Comparison of ENCODE assay signal across 10 mouse cellular contexts in the genomic region with DNA sequence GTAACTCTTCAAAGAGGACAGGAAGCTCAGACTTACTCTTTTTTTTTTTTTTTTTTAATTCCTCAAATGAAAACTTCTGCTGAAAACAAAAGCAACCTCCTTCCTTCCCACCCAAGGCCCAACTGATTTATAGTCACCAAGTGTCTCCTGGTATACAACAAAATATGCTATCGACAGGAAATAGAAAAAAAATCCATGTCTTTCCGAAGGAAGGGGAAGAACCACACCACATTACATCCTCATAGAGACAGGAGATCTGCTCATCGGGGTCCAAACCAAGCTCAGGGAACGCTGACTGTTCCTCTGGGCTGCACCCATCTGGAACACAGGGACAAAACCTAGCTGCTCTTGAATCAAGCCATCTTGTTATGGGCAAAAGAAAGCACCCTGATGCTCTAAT. TPM values are rescaled to one million over a fixed set of nuclear protein-coding genes. Genes with fewer than 3 reads are reported as not detected.
A peak's percentile ranks its signal among the peaks of the same experiment; 100 is the strongest.
DNase-seq lines count a peak whose midpoint lies in the region; ATAC-seq and TF ChIP-seq lines count a peak whose summit lies in the region.
"Had no signal": no experiment of that assay in that cellular context is flagged by ENCODE, and none has a peak within 500 bp of the region (broad histone marks: within the 10 kb centered on the region; RNA-seq: fewer than 3 reads in every experiment).

No protein-coding gene starts in this region.

- WGBS in intestine, embryonic 14.5 days = 62% methylated on average over 4 of the region's 4 CpGs
- WGBS in intestine, postnatal 0 days = 71% methylated on average over 4 of the region's 4 CpGs
- WGBS in stomach, embryonic 16.5 days = 77% methylated on average over 4 of the region's 4 CpGs

- ATAC-seq in intestine, embryonic 14.5 days (replicated peaks; ENCODE audit: low FRiP score, low TSS enrichment, low read depth) = no peak
- no peak for ATAC-seq in intestine, postnatal 0 days
- ATAC-seq in stomach, embryonic 16.5 days (ENCODE audit: insufficient read depth, low FRiP score) = no peak
- ATAC-seq in CD4-positive, CD25-positive, alpha-beta regulatory T cell, adult 4 months = no peak

- no peak for DNase-seq in intestine, embryonic 14.5 days (ENCODE audit: low spot score)
- DNase-seq in testis, postnatal 10 days (ENCODE audit: low spot score) = no peak
- peak; percentile 31 to 61 for DNase-seq in kidney, adult 8-10 months
- DNase-seq in thymus, postnatal 10 days (ENCODE audit: low spot score in 2 of 2) = no peak

- H3K4me3 ChIP-seq in intestine, embryonic 14.5 days (ENCODE audit: low read depth, low read length) = no peak overlapping the region
- H3K4me3 ChIP-seq in intestine, postnatal 0 days (ENCODE audit: low read depth, low read length) = no peak overlapping the region
- no peak overlapping the region for H3K4me3 ChIP-seq in testis, adult 2 months (ENCODE audit: control insufficient read depth, low read depth, low read length)
- no peak overlapping the region for H3K4me3 ChIP-seq in stomach, embryonic 16.5 days (replicated peaks; ENCODE audit: low read length)
- H3K4me3 ChIP-seq: embryonic facial prominence, embryonic 13.5 days had no signal

- no peaks in the 10 kb centered on the region for H3K36me3 ChIP-seq in intestine, embryonic 14.5 days (ENCODE audit: control insufficient read depth, insufficient read depth, low read length)
- H3K36me3 ChIP-seq in intestine, postnatal 0 days (ENCODE audit: control insufficient read depth, insufficient read depth) = no peaks in the 10 kb centered on the region
- no peaks in the 10 kb centered on the region for H3K36me3 ChIP-seq in testis, adult 2 months (ENCODE audit: control insufficient read depth, insufficient read depth, low read length)
- H3K36me3 ChIP-seq in stomach, embryonic 16.5 days (ENCODE audit: control insufficient read depth, insufficient read depth, low read length) = no peaks in the 10 kb centered on the region

- no peak for TF ChIP-seq POLR2A in testis, adult 2 months (IDR thresholded peaks at IDR 0.05; ENCODE audit: control insufficient read depth, low read depth, low read length)

- H3K4me2 ChIP-seq in intestine, embryonic 14.5 days (ENCODE audit: low read length) = no peak overlapping the region
- no peak overlapping the region for H3K4me2 ChIP-seq in intestine, postnatal 0 days (replicated peaks; ENCODE audit: low read depth)
- H3K4me2 ChIP-seq in stomach, embryonic 16.5 days (ENCODE audit: low read depth, low read length) = no peak overlapping the region
- H3K4me2 ChIP-seq: embryonic facial prominence, embryonic 13.5 days had no signal

- H3K4me1 ChIP-seq in intestine, embryonic 14.5 days (replicated peaks; ENCODE audit: control insufficient read depth, insufficient read depth, low read length) = peaks cover 11% of the 10 kb centered on the region
- no peaks in the 10 kb centered on the region for H3K4me1 ChIP-seq in intestine, postnatal 0 days (replicated peaks; ENCODE audit: control insufficient read depth, insufficient read depth, low read length)
- no peaks in the 10 kb centered on the region; the same call in 1 of the 2 replicates for H3K4me1 ChIP-seq in testis, adult 2 months (ENCODE audit: control insufficient read depth, insufficient read depth, low read length)
- no peaks in the 10 kb centered on the region; the same call in 1 of the 2 replicates for H3K4me1 ChIP-seq in stomach, embryonic 16.5 days (ENCODE audit: control insufficient read depth, insufficient read depth, low read length)

- H3K27ac ChIP-seq in intestine, embryonic 14.5 days (ENCODE audit: low read depth) = peak overlapping the region; percentile 38; the same call in 1 of the 2 replicates
- no peak overlapping the region for H3K27ac ChIP-seq in intestine, postnatal 0 days (ENCODE audit: low read depth, low read length)
- H3K27ac ChIP-seq in testis, adult 2 months (ENCODE audit: control insufficient read depth, insufficient read depth, low read depth, low read length) = 0 out of 2 replicates have a peak overlapping the region, but pooled peaks have one; percentile 26
- H3K27ac ChIP-seq in stomach, embryonic 16.5 days (ENCODE audit: low read length) = peak overlapping the region; percentile 39
- H3K27ac ChIP-seq: embryonic facial prominence, embryonic 13.5 days; liver, embryonic 14.5 days had no signal

- no peak overlapping the region for H3K9ac ChIP-seq in intestine, embryonic 14.5 days (ENCODE audit: low read length)
- no peak overlapping the region for H3K9ac ChIP-seq in intestine, postnatal 0 days (ENCODE audit: low read depth, low read length)
- no peak overlapping the region for H3K9ac ChIP-seq in stomach, embryonic 16.5 days (ENCODE audit: low read length)
- H3K9ac ChIP-seq: embryonic facial prominence, embryonic 13.5 days; liver, embryonic 14.5 days had no signal

- H3K9me3 ChIP-seq in intestine, embryonic 14.5 days (ENCODE audit: control insufficient read depth, low read length) = 0 out of 2 replicates have a peak, but pooled peaks cover 3% of the 10 kb centered on the region
- H3K9me3 ChIP-seq in intestine, postnatal 0 days (ENCODE audit: control insufficient read depth) = no peaks in the 10 kb centered on the region
- no peaks in the 10 kb centered on the region for H3K9me3 ChIP-seq in stomach, embryonic 16.5 days (replicated peaks; ENCODE audit: control insufficient read depth, low read length)
- H3K9me3 ChIP-seq: embryonic facial prominence, embryonic 13.5 days had no signal

- TF ChIP-seq CTCF in intestine, postnatal 0 days (IDR thresholded peaks at IDR 0.05; ENCODE audit: low read depth) = no peak
- TF ChIP-seq CTCF in testis, adult 2 months (IDR thresholded peaks at IDR 0.05; ENCODE audit: control insufficient read depth, insufficient read depth, insufficient replicate concordance, low read depth, low read length) = no peak

- H3K27me3 ChIP-seq in intestine, embryonic 14.5 days (replicated peaks; ENCODE audit: control insufficient read depth, insufficient read depth, low read length) = no peaks in the 10 kb centered on the region
- H3K27me3 ChIP-seq in intestine, postnatal 0 days (replicated peaks; ENCODE audit: control insufficient read depth, insufficient read depth, low read length) = no peaks in the 10 kb centered on the region
- H3K27me3 ChIP-seq in testis, adult 2 months (ENCODE audit: control insufficient read depth, insufficient read depth, low read length) = no peaks in the 10 kb centered on the region
- no peaks in the 10 kb centered on the region for H3K27me3 ChIP-seq in stomach, embryonic 16.5 days (ENCODE audit: control insufficient read depth, insufficient read depth, low read length)
- H3K27me3 ChIP-seq: embryonic facial prominence, embryonic 13.5 days had no signal

RNA-seq across cellular contexts. Expression of a gene that starts 50.3 kb away (rescaled TPM):
- 64.7 and 69.8 TPM in 2 replicates for polyA plus RNA-seq in intestine, embryonic 14.5 days (2014; fragmentation: Nextera tagmentation; extraction: Ambion mirVana)
- 17.3 and 22.8 TPM in 2 replicates for polyA plus RNA-seq in intestine, postnatal 0 days (2015; fragmentation: Nextera tagmentation; extraction: Ambion mirVana)
- 20.0 and 24.4 TPM in 2 replicates for polyA plus RNA-seq in testis, adult 2 months (2012; rRNA removed)
- 34.1 and 35.3 TPM in 2 replicates for polyA plus RNA-seq in stomach, embryonic 16.5 days (2015; fragmentation: Nextera tagmentation; extraction: Ambion mirVana)
- 100 to 1,000 TPM; 161 to 185 TPM for polyA plus RNA-seq in CD4-positive, CD25-positive, alpha-beta regulatory T cell, adult 4 months (2017; shearing (Covaris generic))

Comparison
In these comparisons a context has a peak if more than half of its experiments do, and no peak if none do; other contexts are left out.
1. DNase-seq: peak in kidney, adult 8-10 months (2 of 2); none in intestine, embryonic 14.5 days (single experiment), testis, postnatal 10 days (single experiment) and thymus, postnatal 10 days (0 of 2).